Mouse (Mus musculus) lung, embryonic 14.5 days (tissue): Measurements from ENCODE around the gene Tspo. TPM values are rescaled to one million over a fixed set of nuclear protein-coding genes. Genes with fewer than 3 reads are reported as not detected.

ENCODE experiments used
- ATAC-seq: fragments of 200-750 bp; cut with Nextera tagmentation; 2 replicates; pipeline ENCODE4 v1.8.0; 2017; ENCODE audit warnings: mild to moderate bottlenecking, moderate TSS enrichment, moderate library complexity; ENCODE audit not compliant: insufficient read depth
- DNase-seq: peaks from one replicate; pipeline ENCODE4 v3.0.0-alpha.2; 2015
- H3K27ac ChIP-seq: fragments of 300-500 bp; sonication (generic); 2 replicates; pipeline ENCODE4 v1.5.1; 2014; ENCODE audit warnings: low read depth, mild to moderate bottlenecking, moderate library complexity
- H3K27me3 ChIP-seq: fragments of 300-500 bp; sonication (generic); 2 replicates; pipeline ENCODE4 v1.6.1; 2014; ENCODE audit warnings: low read length, control low read depth; ENCODE audit not compliant: insufficient read depth
- H3K36me3 ChIP-seq: fragments of 300-500 bp; sonication (generic); 2 replicates; pipeline ENCODE4 v1.6.1; 2014; ENCODE audit warnings: control low read depth; ENCODE audit not compliant: insufficient read depth
- H3K4me1 ChIP-seq: fragments of 300-500 bp; sonication (generic); 2 replicates; pipeline ENCODE4 v1.6.1; 2014; ENCODE audit warnings: antibody characterized with exemption, control low read depth; ENCODE audit not compliant: insufficient read depth
- H3K4me2 ChIP-seq: fragments of 300-500 bp; sonication (generic); 2 replicates; pipeline ENCODE4 v1.6.1; 2014; ENCODE audit warnings: mild to moderate bottlenecking
- H3K4me3 ChIP-seq: fragments of 300-500 bp; sonication (generic); 2 replicates; pipeline ENCODE4 v1.5.1; 2014; ENCODE audit warnings: low read depth, low read length
- H3K9ac ChIP-seq: fragments of 300-500 bp; sonication (generic); 2 replicates; pipeline ENCODE4 v1.6.1; 2014
- H3K9me3 ChIP-seq: fragments of 300-500 bp; sonication (generic); 2 replicates; pipeline ENCODE4 v1.6.1; 2016; ENCODE audit warnings: low read depth, low read length, control low read depth
- CTCF ChIP-seq: IDR thresholded peaks from 2 replicates; pipeline ENCODE4 v1.5.1; 2016; ENCODE audit warnings: antibody characterized with exemption, low read depth
- WGBS: fragments of 180-500 bp; shearing (Covaris S2); extraction: QIAGEN DNeasy Blood & Tissue Kit; methylation state at CpG from one replicate; pipeline ENCODE4 v1.1.7; 2014; 5-methylcytosine and 5-hydroxymethylcytosine counted together
- polyA plus RNA-seq: library from polyadenylated mRNA; unstranded; fragments of >200 nt; fragmentation: Nextera tagmentation; extraction: Ambion mirVana; gene quantifications from 2 replicates; pipeline ENCODE4 v1.2.1, GENCODE M21; 2014

Gene Tspo
- polyA plus RNA-seq, 1 experiment from 2014 or later: 83.9 TPM

DNA sequence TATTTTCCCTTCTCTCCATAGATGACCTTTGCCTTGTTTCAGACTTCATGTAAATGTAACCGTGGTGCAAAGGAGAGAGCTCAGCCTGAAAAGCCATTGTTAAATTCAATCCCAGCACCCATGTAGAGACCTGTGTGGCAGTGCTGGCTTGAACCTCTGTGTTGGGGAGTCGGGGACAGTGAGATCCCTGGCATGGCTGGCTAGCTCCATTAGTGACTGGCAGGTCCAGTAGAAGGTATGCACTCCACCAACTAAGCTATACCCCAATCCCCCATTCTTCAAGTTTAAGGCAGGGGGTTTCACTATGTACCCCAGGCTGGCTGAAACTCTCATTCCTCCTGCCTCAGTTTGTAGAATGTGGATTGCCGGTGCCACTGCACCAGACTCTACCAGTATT, 39.1 kb upstream of the Tspo start:
- no peak for TF ChIP-seq CTCF
- DNase-seq: no peak
- Histone ChIP-seq H3K9me3 (no peaks in the 10 kb centered on the region), H3K4me2 (no peak overlapping the region), H3K27me3 (peaks cover 25% of the 10 kb centered on the region), H3K36me3 (no peaks in the 10 kb centered on the region), H3K27ac (no peak overlapping the region), H3K4me3 (no peak overlapping the region), H3K4me1 (no peaks in the 10 kb centered on the region; the same call in 1 of the 2 replicates), H3K9ac (no peak overlapping the region)
- ATAC-seq: no peak
- 64% methylated on average over 3 of the region's 3 CpGs for WGBS

DNA sequence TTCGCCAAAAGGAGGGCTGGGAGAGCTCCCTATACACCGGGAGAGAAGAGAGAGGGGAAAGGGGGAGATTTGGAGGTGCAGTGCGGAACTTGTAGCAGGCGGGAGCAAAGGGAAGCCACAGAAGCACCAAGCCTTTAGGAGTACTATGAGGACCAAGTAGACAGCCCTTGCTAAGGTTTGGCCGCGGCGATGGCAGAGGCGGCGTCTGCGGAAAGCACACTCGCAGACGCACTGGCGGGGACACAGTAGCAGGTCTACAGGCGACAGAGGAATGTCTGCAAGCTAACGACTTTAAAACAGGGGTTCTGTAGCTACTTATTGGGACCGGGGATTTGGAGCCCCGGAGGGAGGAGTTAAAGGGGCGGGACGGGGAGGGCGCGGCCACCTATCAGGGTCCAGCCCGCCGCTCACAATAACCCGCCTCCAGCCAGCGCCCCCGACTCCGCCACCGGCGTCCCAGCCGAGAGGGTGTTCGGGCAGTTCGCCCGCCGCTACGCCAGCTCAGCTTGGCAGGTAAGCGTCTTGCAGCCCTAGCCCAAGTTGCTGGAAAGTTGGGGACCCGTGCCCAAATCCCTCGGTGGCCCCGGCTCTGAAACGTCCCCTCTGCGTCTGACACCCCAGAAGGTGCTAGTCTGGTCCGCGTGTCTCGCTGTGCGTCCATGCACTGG, 36.8 kb upstream of the Tspo start, which contains the start of gene Bik:
TSS of gene Bik (plus strand) at position 439 of the 668 bp plus-strand sequence.
- Histone ChIP-seq H3K27ac (no peak within 1 kb of the TSS), H3K36me3 (no peaks in the 10 kb centered on the region), H3K4me1 (peaks cover 3% of the 10 kb centered on the region), H3K4me2 (peak within 1 kb of the TSS; percentile 93), H3K9me3 (no peaks in the 10 kb centered on the region), H3K9ac (peak within 1 kb of the TSS; percentile 54), H3K27me3 (peaks cover 25% of the 10 kb centered on the region), H3K4me3 (peak within 1 kb of the TSS; percentile 59)
- DNase-seq (peak; percentile 73), ATAC-seq (peak; percentile 76)
- no peak for TF ChIP-seq CTCF
- WGBS: under 1% methylated on average over 45 of the region's 45 CpGs

DNA sequence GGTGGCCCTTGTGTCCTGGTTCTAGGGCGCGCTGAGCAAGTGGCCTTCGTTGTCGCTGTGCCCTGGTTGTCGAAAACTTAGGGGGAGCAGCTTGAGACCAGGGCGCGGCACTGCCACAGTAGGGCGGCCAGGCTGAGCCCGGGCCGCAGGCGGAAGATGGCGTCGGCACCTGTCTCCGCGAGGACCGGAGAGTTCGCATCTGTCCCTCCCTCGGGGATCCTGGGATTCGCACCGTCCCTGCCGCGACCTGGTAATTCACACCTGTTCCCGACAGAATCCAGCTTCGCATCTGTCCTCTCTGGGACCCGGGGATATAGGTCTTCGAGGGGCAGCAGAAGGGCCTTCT, 36.3 kb upstream of the Tspo start:
- Histone ChIP-seq H3K36me3 (no peaks in the 10 kb centered on the region), H3K4me1 (peaks cover 3% of the 10 kb centered on the region), H3K9me3 (no peaks in the 10 kb centered on the region), H3K27ac (no peak overlapping the region), H3K4me3 (peak overlapping the region; percentile 59), H3K27me3 (peaks cover 25% of the 10 kb centered on the region), H3K4me2 (peak overlapping the region; percentile 93), H3K9ac (peak overlapping the region; percentile 54)
- WGBS: 2% methylated on average over 26 of the region's 26 CpGs
- DNase-seq (no peak), ATAC-seq (peak; percentile 39; the same call in 1 of the 2 replicates)
- no peak for TF ChIP-seq CTCF

DNA sequence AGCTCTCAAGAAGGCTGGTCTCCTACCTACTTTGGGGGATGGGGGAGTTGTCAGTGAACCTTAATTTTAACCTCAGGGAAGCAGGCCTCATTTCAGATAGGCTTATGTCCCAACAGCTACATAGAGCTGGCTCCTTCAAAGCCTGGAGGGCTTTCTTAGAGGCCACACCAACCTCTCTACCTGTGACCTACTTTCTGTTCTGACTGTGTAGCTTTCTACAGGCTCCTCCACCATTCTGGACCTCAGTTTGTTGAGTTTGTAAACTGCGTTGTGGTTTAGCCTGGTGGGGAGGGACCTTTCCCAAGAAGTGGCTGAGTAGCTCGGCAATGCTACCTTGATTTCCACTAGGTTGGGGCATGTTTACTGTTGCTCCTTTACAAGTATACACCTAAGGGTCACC, 35.6 kb upstream of the Tspo start:
- no peaks in the 10 kb centered on the region for H3K36me3 ChIP-seq
- ATAC-seq (no peak), DNase-seq (no peak)
- WGBS: 63% methylated on average over 2 of the region's 2 CpGs
- no peak for TF ChIP-seq CTCF
- peak overlapping the region; percentile 59 for H3K4me3 ChIP-seq
- H3K9me3 ChIP-seq: no peaks in the 10 kb centered on the region
- H3K27ac ChIP-seq: no peak overlapping the region
- peak overlapping the region; percentile 54; the same call in 1 of the 2 replicates for H3K9ac ChIP-seq
- H3K27me3 ChIP-seq: peaks cover 25% of the 10 kb centered on the region
- peak overlapping the region; percentile 93 for H3K4me2 ChIP-seq
- peaks cover 3% of the 10 kb centered on the region for H3K4me1 ChIP-seq

DNA sequence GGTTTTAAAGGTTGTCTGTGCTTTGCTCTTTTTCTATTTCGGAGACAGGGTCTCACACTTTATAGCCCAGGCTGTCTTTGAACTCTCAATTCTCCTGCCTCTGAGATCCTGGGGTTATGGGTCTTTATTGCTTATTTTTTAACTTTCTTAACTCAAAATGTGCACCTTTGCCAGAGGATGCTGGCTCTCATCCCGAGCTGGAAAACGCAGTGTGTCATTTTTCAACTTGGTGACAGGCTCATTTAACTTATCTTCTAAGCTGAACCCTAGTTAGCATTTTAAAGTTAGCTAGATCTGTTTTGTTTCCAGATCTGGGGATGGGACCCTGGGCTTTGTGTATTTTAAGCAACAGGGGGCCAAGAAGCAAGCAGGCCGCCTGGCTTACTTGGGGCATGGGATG, 34.5 kb upstream of the Tspo start:
- no peak overlapping the region for H3K27ac ChIP-seq
- DNase-seq: no peak
- no peak for ATAC-seq
- TF ChIP-seq CTCF: no peak
- no peak overlapping the region for H3K9ac ChIP-seq
- 47% methylated on average over 4 of the region's 4 CpGs for WGBS
- no peaks in the 10 kb centered on the region for H3K36me3 ChIP-seq
- H3K9me3 ChIP-seq: no peaks in the 10 kb centered on the region
- no peak overlapping the region for H3K4me2 ChIP-seq
- no peak overlapping the region for H3K4me3 ChIP-seq
- H3K27me3 ChIP-seq: peaks cover 25% of the 10 kb centered on the region
- H3K4me1 ChIP-seq: peaks cover 3% of the 10 kb centered on the region

DNA sequence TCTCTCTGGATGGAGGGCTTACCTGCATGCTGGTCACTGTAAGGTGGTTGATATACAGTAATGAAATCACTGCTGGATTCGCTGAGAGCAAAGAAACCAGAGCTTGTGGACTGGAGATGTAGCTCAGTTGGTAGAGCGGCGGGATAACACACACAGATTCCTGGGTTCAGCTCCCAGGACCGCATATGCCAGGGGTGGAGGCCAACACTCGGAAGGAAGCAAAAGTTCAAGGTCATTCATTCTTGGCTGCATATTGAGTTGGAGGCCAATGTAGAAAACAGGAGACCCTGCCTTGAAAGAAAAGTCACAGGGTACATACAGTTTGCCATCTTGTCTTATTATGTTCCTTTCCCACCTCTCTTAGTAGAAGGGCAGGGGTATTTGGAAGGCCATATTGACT, 33.6 kb upstream of the Tspo start:
- Histone ChIP-seq H3K27me3 (peaks cover 25% of the 10 kb centered on the region), H3K9me3 (no peaks in the 10 kb centered on the region), H3K4me1 (peaks cover 3% of the 10 kb centered on the region), H3K4me2 (no peak overlapping the region), H3K9ac (no peak overlapping the region), H3K36me3 (no peaks in the 10 kb centered on the region), H3K27ac (peak overlapping the region; percentile 16; the same call in 1 of the 2 replicates), H3K4me3 (no peak overlapping the region)
- peak; percentile 46 for DNase-seq
- WGBS: 64% methylated on average over 5 of the region's 5 CpGs
- ATAC-seq: no peak
- no peak for TF ChIP-seq CTCF

DNA sequence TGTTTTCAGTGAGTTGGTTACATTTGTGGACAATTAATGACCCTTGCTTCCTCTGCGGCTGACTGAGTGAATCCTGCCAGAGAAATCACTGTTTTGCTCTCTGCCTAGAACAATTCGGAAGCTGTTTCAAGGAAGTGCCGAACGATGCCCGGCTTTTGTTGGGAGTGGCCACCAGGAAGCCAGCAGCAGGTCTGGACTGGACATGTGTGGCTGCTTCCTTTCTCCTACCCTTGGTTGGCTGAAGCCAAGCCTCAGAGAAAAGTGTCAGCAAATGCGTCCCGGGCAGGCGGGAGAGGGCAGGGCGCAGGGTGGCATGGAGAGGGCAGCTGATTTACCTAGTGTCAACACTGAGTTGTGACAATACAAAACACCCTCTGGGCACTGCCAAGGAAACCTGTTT, 33.2 kb upstream of the Tspo start:
- TF ChIP-seq CTCF: no peak
- ATAC-seq: peak; percentile 22; the same call in 1 of the 2 replicates
- Histone ChIP-seq H3K36me3 (no peaks in the 10 kb centered on the region), H3K27me3 (peaks cover 25% of the 10 kb centered on the region), H3K4me2 (no peak overlapping the region), H3K27ac (peak overlapping the region; percentile 80), H3K9me3 (no peaks in the 10 kb centered on the region), H3K4me1 (peaks cover 3% of the 10 kb centered on the region), H3K9ac (no peak overlapping the region), H3K4me3 (no peak overlapping the region)
- 56% methylated on average over 9 of the region's 9 CpGs for WGBS
- DNase-seq: peak; percentile 61

DNA sequence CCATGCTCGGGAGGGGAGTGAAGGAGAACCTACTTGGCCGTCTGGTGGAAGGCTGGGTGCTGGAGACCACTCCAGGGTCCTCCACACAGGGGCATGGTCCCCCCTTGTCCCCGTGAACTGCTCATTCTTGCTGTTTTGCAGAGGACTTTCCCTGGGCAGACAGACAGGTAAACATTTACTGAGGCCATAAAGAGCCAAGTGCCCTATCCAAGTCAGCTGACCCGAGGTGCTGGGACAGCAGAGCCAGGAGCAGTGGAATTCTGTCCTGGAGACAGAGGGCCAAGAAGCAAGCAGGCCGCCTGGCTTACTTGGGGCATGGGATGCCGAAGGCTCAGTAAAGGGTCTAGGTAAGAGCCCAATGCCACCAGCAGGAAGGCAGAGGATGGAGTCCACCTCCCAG, 32.7 kb upstream of the Tspo start:
- H3K4me3 ChIP-seq: no peak overlapping the region
- H3K27me3 ChIP-seq: peaks cover 22% of the 10 kb centered on the region
- no peak overlapping the region for H3K4me2 ChIP-seq
- no peaks in the 10 kb centered on the region for H3K9me3 ChIP-seq
- no peak overlapping the region for H3K9ac ChIP-seq
- H3K4me1 ChIP-seq: peaks cover 3% of the 10 kb centered on the region
- WGBS: 55% methylated on average over 6 of the region's 6 CpGs
- no peaks in the 10 kb centered on the region for H3K36me3 ChIP-seq
- DNase-seq (no peak), ATAC-seq (no peak)
- no peak for TF ChIP-seq CTCF
- peak overlapping the region; percentile 80 for H3K27ac ChIP-seq
